Mouse (Mus musculus): ENCODE measurements around the gene Vstm2a. TPM values are rescaled to one million over a fixed set of nuclear protein-coding genes. Genes with fewer than 3 reads are reported as not detected.

The Vstm2a gene
- polyA plus RNA-seq, 1 experiment: 100 TPM

DNA sequence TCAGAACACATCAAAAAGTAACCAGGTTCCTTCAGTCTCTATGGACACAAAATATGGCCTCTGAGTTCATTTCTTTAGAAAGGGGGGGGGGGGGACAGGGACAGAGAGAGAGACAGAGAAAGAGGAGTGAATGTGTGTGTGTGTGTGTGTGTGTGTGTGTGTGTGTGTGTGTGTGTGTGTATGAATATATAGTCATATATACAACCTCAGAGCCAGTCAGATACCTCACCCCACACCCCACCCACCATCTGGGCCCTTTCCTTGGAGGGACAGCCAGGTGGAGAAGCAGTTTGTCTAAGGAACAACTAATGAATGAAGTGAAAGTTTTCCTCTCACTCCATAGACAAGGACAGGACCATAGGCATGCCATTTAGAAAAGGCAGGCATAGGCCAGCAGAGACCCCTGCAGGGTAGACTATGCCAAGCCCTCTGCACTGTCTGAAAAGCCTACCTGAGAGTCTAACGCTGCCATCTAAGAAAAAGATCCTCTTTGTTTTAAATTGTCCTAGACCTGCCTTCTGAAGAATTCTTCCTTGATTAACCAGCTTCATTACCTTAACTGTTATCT, 155.6 kb downstream of the Vstm2a start:
- DNase-seq (ENCODE audit: extremely low spot score in 1 of 2, low spot score in 1 of 2): no peak

- DNase-seq (ENCODE audit: extremely low spot score in 1 of 2, low spot score in 1 of 2): no peak
These were observed 182.2 kb downstream of the Vstm2a start for GRCm38 (mm10) chr11:16439548-16440251.

Measured in frontal cortex, adult 2 months (tissue).